Mouse (Mus musculus): ENCODE measurements around the gene Ets2. TPM values are rescaled to one million over a fixed set of nuclear protein-coding genes. Genes with fewer than 3 reads are reported as not detected.

Gene Ets2
- total and polyA plus RNA-seq, 3 experiments: 15.9 to 23.5 TPM; not detected in 1

DNA sequence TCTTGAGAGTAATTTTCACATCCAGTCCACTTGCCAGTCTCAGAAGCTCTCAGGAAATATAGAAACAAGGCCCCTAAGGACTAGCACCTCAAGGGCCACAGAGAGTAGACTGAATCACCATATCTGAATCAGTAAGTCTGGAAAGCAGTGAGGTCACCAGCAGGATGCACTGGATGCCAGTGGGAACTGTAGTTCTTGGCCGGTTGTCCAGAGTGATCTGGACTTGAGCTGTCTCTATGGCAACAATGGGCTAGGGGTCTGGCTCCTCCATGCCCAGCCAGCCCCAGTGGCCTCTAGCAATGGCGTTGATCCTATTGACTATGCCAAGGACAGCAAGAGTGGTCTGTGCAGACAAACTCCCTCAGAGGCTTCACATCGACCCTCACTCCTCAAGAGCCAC lies 64.3 kb downstream of the Ets2 start:
- TF ChIP-seq ZKSCAN1 (IDR thresholded peaks at IDR 0.05; ENCODE audit: low read depth, low read length): no peak
- TF ChIP-seq MAFK (IDR thresholded peaks at IDR 0.05; ENCODE audit: borderline replicate concordance, low read depth, low read length): no peak
- TF ChIP-seq RCOR1 (IDR thresholded peaks at IDR 0.05; ENCODE audit: low read depth, low read length): no peak
- no peak for DNase-seq (ENCODE audit: low read depth, low spot score)
- Histone ChIP-seq H3K9ac (ENCODE audit: control insufficient read depth, low read depth, low read length, poor library complexity, severe bottlenecking) (no peak overlapping the region), H3K9me3 (replicated peaks; ENCODE audit: insufficient read depth, low read length) (no peaks in the 10 kb centered on the region), H3K4me3 (ENCODE audit: control insufficient read depth in 1 of 2, insufficient read depth in 1 of 2, low read depth in 2 of 2, low read length in 2 of 2) (no peak overlapping the region), H3K27me3 (ENCODE audit: control insufficient read depth in 1 of 2, insufficient read depth in 2 of 2, low read length in 2 of 2) (no peaks in the 10 kb centered on the region), H3K4me1 (ENCODE audit: control insufficient read depth in 1 of 2, insufficient read depth in 2 of 2, low read length in 2 of 2) (peaks cover 4 to 21% of the 10 kb centered on the region in 2 experiments), H3K36me3 (ENCODE audit: control insufficient read depth in 1 of 2, insufficient read depth in 2 of 2, low read length in 2 of 2) (peaks cover 0 to 7% of the 10 kb centered on the region in 2 experiments; a peak in 2 of 4 replicates), H3K79me2 (ENCODE audit: control insufficient read depth, insufficient read depth, low read length, poor library complexity) (no peaks in the 10 kb centered on the region; the same call in 1 of the 2 replicates), H3K27ac (ENCODE audit: control insufficient read depth, low read depth, low read length) (no peak overlapping the region)

GRCm38 (mm10) chr16:95767246-95767645 lies 65.4 kb downstream of the Ets2 start:
- no peak overlapping the region for H3K27ac ChIP-seq (ENCODE audit: control insufficient read depth, low read depth, low read length)

DNA sequence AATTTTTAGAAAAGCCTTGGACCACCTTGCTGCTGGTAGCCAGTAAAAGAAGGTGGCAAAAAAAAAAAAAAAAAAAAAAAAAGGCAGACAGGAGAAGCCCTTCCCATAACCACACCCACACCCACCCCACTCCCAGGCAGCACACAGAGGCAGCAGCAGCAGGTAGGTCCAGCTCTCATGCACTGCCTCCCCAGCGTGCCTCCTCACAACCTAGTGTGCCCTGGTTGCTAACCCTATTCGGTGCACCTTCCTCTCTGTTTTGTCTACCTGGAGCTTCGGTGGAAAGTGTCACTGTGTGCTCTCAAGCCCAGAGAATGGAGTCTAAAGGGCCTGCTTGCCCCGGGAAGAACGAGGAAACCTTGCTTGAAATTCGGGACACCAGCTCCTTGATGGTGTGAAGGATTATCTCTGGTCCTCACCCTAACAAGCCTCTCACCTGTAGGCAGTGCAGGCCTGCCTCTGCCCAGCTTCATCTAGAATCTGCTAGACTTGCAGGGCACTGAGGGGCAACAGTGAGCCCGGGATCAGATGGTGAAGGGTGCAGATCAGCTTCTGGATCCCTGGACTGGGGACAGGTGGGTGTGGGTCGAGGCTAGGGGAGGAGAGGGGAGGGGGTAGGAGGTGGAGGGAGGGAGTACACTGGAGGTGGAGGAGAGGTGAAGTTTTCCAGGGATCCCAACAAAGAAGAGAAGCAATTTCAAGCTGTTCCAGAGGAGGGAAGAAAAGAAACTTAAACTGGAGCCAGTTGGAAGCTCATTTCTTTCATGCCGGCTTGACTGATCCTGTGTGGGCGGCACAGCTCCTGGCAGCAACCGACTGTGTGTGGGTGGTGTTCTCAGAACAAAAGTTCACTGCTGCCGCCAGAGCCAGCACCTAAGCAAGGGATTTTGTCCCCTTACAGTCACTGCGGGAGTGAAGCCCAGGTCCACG lies 67.5 kb downstream of the Ets2 start:
- peak overlapping the region; percentile 71 for H3K9ac ChIP-seq (ENCODE audit: control insufficient read depth, low read depth, low read length, poor library complexity, severe bottlenecking)
- no peaks in the 10 kb centered on the region; the same call in 1 of the 2 replicates for H3K79me2 ChIP-seq (ENCODE audit: control insufficient read depth, insufficient read depth, low read length, poor library complexity)
- peak overlapping the region; percentile 78 for H3K27ac ChIP-seq (ENCODE audit: control insufficient read depth, low read depth, low read length)
- peaks cover 0 to 13% of the 10 kb centered on the region in 2 experiments; a peak in 2 of 4 replicates for H3K36me3 ChIP-seq (ENCODE audit: control insufficient read depth in 1 of 2, insufficient read depth in 2 of 2, low read length in 2 of 2)
- DNase-seq (ENCODE audit: low read depth, low spot score): peak; percentile 67
- H3K4me1 ChIP-seq (ENCODE audit: control insufficient read depth in 1 of 2, insufficient read depth in 2 of 2, low read length in 2 of 2): peaks cover 7 to 31% of the 10 kb centered on the region in 2 experiments
- H3K4me3 ChIP-seq (ENCODE audit: control insufficient read depth in 1 of 2, insufficient read depth in 1 of 2, low read depth in 2 of 2, low read length in 2 of 2): peak overlapping the region; percentile 60 to 61
- no peaks in the 10 kb centered on the region for H3K9me3 ChIP-seq (replicated peaks; ENCODE audit: insufficient read depth, low read length)
- H3K27me3 ChIP-seq (ENCODE audit: control insufficient read depth in 1 of 2, insufficient read depth in 2 of 2, low read length in 2 of 2): no peaks in the 10 kb centered on the region
- TF ChIP-seq MAZ (IDR thresholded peaks at IDR 0.05; ENCODE audit: low read depth, low read length) (no peak), ELF1 (IDR thresholded peaks at IDR 0.05; ENCODE audit: low read depth, low read length) (no peak), ZNF384 (IDR thresholded peaks at IDR 0.05; ENCODE audit: low read depth, low read length) (peak; percentile 95), GABPA (IDR thresholded peaks at IDR 0.05; ENCODE audit: low read depth, low read length) (no peak), CTCF (IDR thresholded peaks at IDR 0.05 in 2 of 3, conservative IDR thresholded peaks at IDR 0.05 in 1 of 3; ENCODE audit: control insufficient read depth in 1 of 3, insufficient read depth in 1 of 3, low read depth in 2 of 3, low read length in 3 of 3, poor library complexity in 1 of 3, severe bottlenecking in 1 of 3) (no peak), UBTF (IDR thresholded peaks at IDR 0.05; ENCODE audit: borderline replicate concordance, insufficient read depth, low read depth, low read length) (no peak), NRF1 (IDR thresholded peaks at IDR 0.05; ENCODE audit: insufficient read depth, low read depth, low read length, poor library complexity, severe bottlenecking) (no peak), CHD1 (IDR thresholded peaks at IDR 0.05; ENCODE audit: low read depth, low read length) (no peak), SMC3 (IDR thresholded peaks at IDR 0.05; ENCODE audit: low read depth, low read length) (no peak), CHD2 (IDR thresholded peaks at IDR 0.05; ENCODE audit: low read length) (no peak), MYC (IDR thresholded peaks at IDR 0.05; ENCODE audit: low read depth, low read length) (no peak), MXI1 (IDR thresholded peaks at IDR 0.05; ENCODE audit: low read depth, low read length) (no peak), HCFC1 (IDR thresholded peaks at IDR 0.05; ENCODE audit: low read depth, low read length) (no peak), MAFK (IDR thresholded peaks at IDR 0.05; ENCODE audit: borderline replicate concordance, low read depth, low read length) (no peak)

More at GRCm38 (mm10) chr16:95767246-95767645, 65.4 kb downstream of the Ets2 start:
- Histone ChIP-seq H3K9me3 (replicated peaks; ENCODE audit: insufficient read depth, low read length) (no peaks in the 10 kb centered on the region), H3K4me3 (ENCODE audit: control insufficient read depth in 1 of 2, insufficient read depth in 1 of 2, low read depth in 2 of 2, low read length in 2 of 2) (no peak overlapping the region), H3K36me3 (ENCODE audit: control insufficient read depth in 1 of 2, insufficient read depth in 2 of 2, low read length in 2 of 2) (peaks cover 0 to 7% of the 10 kb centered on the region in 2 experiments; a peak in 2 of 4 replicates), H3K27me3 (ENCODE audit: control insufficient read depth in 1 of 2, insufficient read depth in 2 of 2, low read length in 2 of 2) (no peaks in the 10 kb centered on the region), H3K9ac (ENCODE audit: control insufficient read depth, low read depth, low read length, poor library complexity, severe bottlenecking) (no peak overlapping the region), H3K4me1 (ENCODE audit: control insufficient read depth in 1 of 2, insufficient read depth in 2 of 2, low read length in 2 of 2) (peaks cover 4 to 21% of the 10 kb centered on the region in 2 experiments), H3K79me2 (ENCODE audit: control insufficient read depth, insufficient read depth, low read length, poor library complexity) (no peaks in the 10 kb centered on the region; the same call in 1 of the 2 replicates)
- no peak for DNase-seq (ENCODE audit: low read depth, low spot score)
- TF ChIP-seq MAZ (IDR thresholded peaks at IDR 0.05; ENCODE audit: low read depth, low read length): no peak
- no peak for TF ChIP-seq KAT2A (conservative IDR thresholded peaks at IDR 0.05; ENCODE audit: low read depth, low read length)
- no peak for TF ChIP-seq ZMIZ1 (IDR thresholded peaks at IDR 0.05; ENCODE audit: low read depth, low read length)
- no peak for TF ChIP-seq E2F4 (IDR thresholded peaks at IDR 0.05; ENCODE audit: borderline replicate concordance, low read depth, low read length)
- no peak for TF ChIP-seq POLR2A (IDR thresholded peaks at IDR 0.05; ENCODE audit: control insufficient read depth in 1 of 2, insufficient read depth in 1 of 2, low read depth in 1 of 2, low read length in 2 of 2, poor library complexity in 1 of 2)
- TF ChIP-seq RCOR1 (IDR thresholded peaks at IDR 0.05; ENCODE audit: low read depth, low read length): no peak
- TF ChIP-seq ZNF384 (IDR thresholded peaks at IDR 0.05; ENCODE audit: low read depth, low read length): no peak
- no peak for TF ChIP-seq TCF12 (IDR thresholded peaks at IDR 0.05; ENCODE audit: low read depth, low read length)
- no peak for TF ChIP-seq ETS1 (IDR thresholded peaks at IDR 0.05; ENCODE audit: low read depth, low read length)
- TF ChIP-seq NRF1 (IDR thresholded peaks at IDR 0.05; ENCODE audit: insufficient read depth, low read depth, low read length, poor library complexity, severe bottlenecking): no peak
- no peak for TF ChIP-seq TAL1 (IDR thresholded peaks at IDR 0.05; ENCODE audit: low read length)
- no peak for TF ChIP-seq NELFE (IDR thresholded peaks at IDR 0.05; ENCODE audit: low read depth, low read length)
- TF ChIP-seq POLR2AphosphoS5 (IDR thresholded peaks at IDR 0.05; ENCODE audit: borderline replicate concordance, low read depth, low read length): no peak
- no peak for TF ChIP-seq CHD1 (IDR thresholded peaks at IDR 0.05; ENCODE audit: low read depth, low read length)
- TF ChIP-seq MXI1 (IDR thresholded peaks at IDR 0.05; ENCODE audit: low read depth, low read length): no peak
- TF ChIP-seq RAD21 (IDR thresholded peaks at IDR 0.05; ENCODE audit: low read depth, low read length): no peak
- TF ChIP-seq CHD2 (IDR thresholded peaks at IDR 0.05; ENCODE audit: low read length): no peak
- TF ChIP-seq GABPA (IDR thresholded peaks at IDR 0.05; ENCODE audit: low read depth, low read length): no peak
- TF ChIP-seq CTCF (IDR thresholded peaks at IDR 0.05 in 2 of 3, conservative IDR thresholded peaks at IDR 0.05 in 1 of 3; ENCODE audit: control insufficient read depth in 1 of 3, insufficient read depth in 1 of 3, low read depth in 2 of 3, low read length in 3 of 3, poor library complexity in 1 of 3, severe bottlenecking in 1 of 3): no peak

Measured in MEL (cell line).